Mouse (Mus musculus) hindbrain, embryonic 16.5 days (tissue): ENCODE results near the gene Hmgb1. TPM values are rescaled to one million over a fixed set of nuclear protein-coding genes. Genes with fewer than 3 reads are reported as not detected.

Experiments
- ATAC-seq: fragments of 200-750 bp; cut with Nextera tagmentation; 2 replicates; pipeline ENCODE4 v1.8.0; 2017; ENCODE audit warnings: moderate TSS enrichment, moderate library complexity
- H3K27ac ChIP-seq: fragments of 300-500 bp; sonication (generic); 2 replicates; pipeline ENCODE4 v1.5.1; 2014; ENCODE audit warnings: low read depth, mild to moderate bottlenecking, control low read depth, low read length, moderate library complexity
- H3K27me3 ChIP-seq: fragments of 300-500 bp; sonication (generic); replicated peaks from 2 replicates; pipeline ENCODE4 v1.6.1; 2014; ENCODE audit warnings: low read length; ENCODE audit not compliant: control insufficient read depth, insufficient read depth
- H3K36me3 ChIP-seq: fragments of 300-500 bp; sonication (generic); 2 replicates; pipeline ENCODE4 v1.6.1; 2014; ENCODE audit warnings: mild to moderate bottlenecking, low read length, moderate library complexity, mixed read lengths; ENCODE audit not compliant: control insufficient read depth, insufficient read depth
- H3K4me1 ChIP-seq: fragments of 300-500 bp; sonication (generic); 2 replicates; pipeline ENCODE4 v1.6.1; 2014; ENCODE audit warnings: low read depth, low read length; ENCODE audit not compliant: control insufficient read depth, insufficient read depth
- H3K4me2 ChIP-seq: fragments of 300-500 bp; sonication (generic); 2 replicates; pipeline ENCODE4 v1.6.1; 2014; ENCODE audit warnings: mild to moderate bottlenecking, low read length, control low read depth, moderate library complexity
- H3K4me3 ChIP-seq: fragments of 300-500 bp; sonication (generic); 2 replicates; pipeline ENCODE4 v1.5.1; 2014; ENCODE audit warnings: mild to moderate bottlenecking, low read length, control low read depth, moderate library complexity
- H3K9ac ChIP-seq: fragments of 300-500 bp; sonication (generic); 2 replicates; pipeline ENCODE4 v1.6.1; 2014; ENCODE audit warnings: low read depth, mild to moderate bottlenecking, control low read depth, low read length, moderate library complexity
- H3K9me3 ChIP-seq: fragments of 300-500 bp; sonication (generic); 2 replicates; pipeline ENCODE4 v1.6.1; 2014; ENCODE audit warnings: mild to moderate bottlenecking, low read length, moderate library complexity; ENCODE audit not compliant: control insufficient read depth
- WGBS: fragments of 180-500 bp; shearing (Covaris S2); extraction: QIAGEN DNeasy Blood & Tissue Kit; methylation state at CpG from one replicate; pipeline ENCODE4 v1.1.7; 2014; 5-methylcytosine and 5-hydroxymethylcytosine counted together
- polyA plus RNA-seq: library from polyadenylated mRNA; unstranded; fragments of >200 nt; fragmentation: Nextera tagmentation; extraction: Ambion mirVana; gene quantifications from 2 replicates; pipeline ENCODE4 v1.2.1, GENCODE M21; 2015

Gene Hmgb1
- polyA plus RNA-seq, 1 experiment from 2014 or later: 634 TPM

DNA sequence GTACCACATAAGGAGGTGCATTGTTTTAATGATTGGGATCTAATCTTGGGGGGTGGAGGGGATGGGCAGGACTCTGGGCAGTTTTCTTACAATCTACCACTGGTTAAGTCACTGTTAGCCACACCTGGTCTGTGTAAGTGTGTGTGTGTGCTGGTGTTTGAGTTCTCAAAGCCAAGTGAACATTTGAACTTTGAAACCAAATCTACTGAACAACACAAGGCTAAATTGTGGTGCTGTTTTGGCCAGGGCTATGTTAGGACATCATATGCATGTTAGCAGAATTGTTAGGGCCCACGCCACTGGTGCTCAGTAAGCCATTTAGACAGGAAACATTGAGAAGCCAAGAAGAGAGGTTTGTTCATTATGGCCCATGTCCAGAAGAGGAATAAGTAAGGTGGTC is 14.5 kb upstream of the Hmgb1 start:
- 93% methylated on average over 1 of the region's 1 CpGs for WGBS
- peaks cover 36% of the 10 kb centered on the region for H3K36me3 ChIP-seq
- peaks cover 14% of the 10 kb centered on the region for H3K4me1 ChIP-seq
- no peaks in the 10 kb centered on the region for H3K27me3 ChIP-seq
- no peaks in the 10 kb centered on the region for H3K9me3 ChIP-seq
- no peak for ATAC-seq
- H3K4me2 ChIP-seq: no peak overlapping the region
- H3K27ac ChIP-seq: no peak overlapping the region
- no peak overlapping the region for H3K4me3 ChIP-seq
- no peak overlapping the region for H3K9ac ChIP-seq

DNA sequence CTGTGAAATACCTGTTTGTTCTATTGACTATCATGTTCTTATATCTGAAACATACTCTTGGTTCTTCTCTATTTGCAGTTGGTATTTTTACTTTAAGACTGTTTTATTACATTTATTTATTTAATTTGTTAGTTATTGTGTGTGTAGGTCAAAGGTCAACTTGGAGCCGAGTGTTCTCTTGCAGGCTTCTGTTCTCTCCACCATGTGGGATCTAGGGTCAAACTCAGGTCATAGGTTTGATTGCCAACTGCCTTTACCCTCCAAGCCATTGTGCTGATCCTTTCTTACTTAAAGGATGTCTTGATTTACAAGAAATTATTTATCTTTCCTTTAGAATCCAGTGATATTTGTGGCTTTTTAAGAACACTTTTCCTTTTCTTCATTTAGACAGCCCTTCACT is 12.3 kb upstream of the Hmgb1 start:
- Histone ChIP-seq H3K4me2 (no peak overlapping the region), H3K9me3 (no peaks in the 10 kb centered on the region), H3K4me1 (peaks cover 14% of the 10 kb centered on the region), H3K4me3 (no peak overlapping the region), H3K27ac (no peak overlapping the region), H3K36me3 (peaks cover 26% of the 10 kb centered on the region), H3K9ac (no peak overlapping the region), H3K27me3 (no peaks in the 10 kb centered on the region)
- WGBS: 0% methylated on average over 1 of the region's 1 CpGs
- no peak for ATAC-seq

DNA sequence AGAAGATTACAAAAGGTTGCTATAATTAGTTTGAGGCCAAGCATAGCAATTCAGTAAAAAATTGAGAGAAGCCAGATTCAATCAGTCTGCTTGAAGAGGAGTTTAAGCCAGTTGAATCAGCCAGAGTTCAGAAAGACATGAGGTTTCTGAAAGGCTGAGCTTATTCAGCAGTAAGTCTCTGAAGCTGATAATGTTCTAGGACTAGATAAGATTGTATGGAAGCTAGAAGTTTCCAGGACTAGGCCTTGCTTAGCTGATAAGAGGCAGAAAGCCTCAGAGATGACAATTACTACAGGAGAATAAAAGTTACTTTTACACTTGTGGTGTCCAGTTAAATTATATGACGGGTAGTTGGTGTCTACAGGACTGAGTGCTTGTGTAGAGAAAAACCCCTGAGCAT is 5.9 kb upstream of the Hmgb1 start:
- peaks cover 37% of the 10 kb centered on the region for H3K36me3 ChIP-seq

DNA sequence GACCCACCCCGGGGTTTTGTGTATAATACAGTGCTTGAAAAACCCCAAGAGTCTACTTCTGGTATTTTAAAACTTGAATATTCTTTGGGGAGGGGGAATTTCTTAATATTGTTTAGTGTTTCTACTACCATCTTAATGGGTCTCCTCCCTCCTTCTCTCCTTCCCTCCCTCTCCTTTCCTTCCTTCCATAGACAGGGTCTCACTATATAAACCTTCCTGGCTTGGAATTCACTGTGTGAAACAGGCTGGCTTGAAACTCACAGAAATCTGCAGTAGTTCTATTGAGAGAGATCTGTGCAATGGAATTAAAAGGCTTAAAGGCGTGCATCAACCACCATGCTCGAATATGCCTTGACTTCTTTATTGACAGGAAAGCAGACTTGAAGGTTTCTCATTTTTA is 1.5 kb upstream of the Hmgb1 start:
- no peaks in the 10 kb centered on the region for H3K27me3 ChIP-seq
- peaks cover 15% of the 10 kb centered on the region for H3K36me3 ChIP-seq
- 83% methylated on average over 3 of the region's 3 CpGs for WGBS
- H3K27ac ChIP-seq: no peak overlapping the region
- H3K4me3 ChIP-seq: peak overlapping the region; percentile 73
- H3K4me2 ChIP-seq: peak overlapping the region; percentile 69
- ATAC-seq: no peak
- no peaks in the 10 kb centered on the region for H3K9me3 ChIP-seq
- H3K9ac ChIP-seq: no peak overlapping the region
- H3K4me1 ChIP-seq: peaks cover 17% of the 10 kb centered on the region

More for the DNA sequence above, 5.9 kb upstream of the Hmgb1 start:
- ATAC-seq: no peak
- 96% methylated on average over 1 of the region's 1 CpGs for WGBS
- Histone ChIP-seq H3K4me1 (peaks cover 16% of the 10 kb centered on the region), H3K4me3 (no peak overlapping the region), H3K27ac (no peak overlapping the region), H3K4me2 (no peak overlapping the region), H3K27me3 (no peaks in the 10 kb centered on the region), H3K9ac (no peak overlapping the region), H3K9me3 (no peaks in the 10 kb centered on the region)

DNA sequence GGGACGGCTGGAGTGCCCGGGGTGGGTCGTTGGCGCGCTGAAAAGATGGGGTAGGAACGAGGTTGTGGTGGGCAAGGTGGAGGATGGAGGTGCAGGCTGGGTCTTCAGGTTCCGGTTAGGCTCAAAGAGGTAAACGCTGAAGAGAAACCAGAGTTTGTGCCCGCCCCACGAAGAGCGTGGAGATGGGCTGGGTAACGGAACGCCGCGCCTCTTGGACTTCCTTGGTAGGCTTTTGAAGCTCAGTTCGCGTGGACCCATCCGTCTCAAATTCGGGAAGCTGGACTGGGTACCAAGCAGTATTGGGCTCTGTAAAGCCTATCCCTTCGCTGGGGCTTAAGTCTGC is 526 bp upstream of the Hmgb1 start:
- Histone ChIP-seq H3K27ac (peak overlapping the region; percentile 90), H3K4me1 (peaks cover 17% of the 10 kb centered on the region), H3K27me3 (no peaks in the 10 kb centered on the region), H3K9me3 (no peaks in the 10 kb centered on the region), H3K4me3 (peak overlapping the region; percentile 73), H3K4me2 (peak overlapping the region; percentile 69), H3K36me3 (peaks cover 7% of the 10 kb centered on the region), H3K9ac (peak overlapping the region; percentile 80)
- under 1% methylated on average over 20 of the region's 20 CpGs for WGBS
- ATAC-seq: no peak

DNA sequence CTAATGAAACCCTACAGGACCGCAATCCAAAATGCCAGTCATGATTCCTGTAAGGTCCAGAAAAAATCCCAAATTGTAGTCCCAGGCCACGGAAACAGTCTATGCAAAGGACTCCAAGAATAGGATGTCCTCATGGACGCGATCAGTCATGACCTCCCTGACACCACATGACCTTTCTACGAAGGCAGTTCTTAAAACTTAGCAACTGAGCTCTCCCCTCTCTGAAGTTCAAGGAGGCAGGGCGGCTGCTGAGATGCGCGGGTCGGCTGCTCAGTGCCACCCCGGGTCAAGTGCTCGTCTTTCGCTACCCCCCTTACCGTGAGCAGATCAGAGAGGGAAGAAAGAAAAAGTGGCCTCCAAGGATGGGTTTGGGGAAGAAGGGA is 577 bp downstream of the Hmgb1 start:
- Histone ChIP-seq H3K4me1 (peaks cover 17% of the 10 kb centered on the region), H3K9ac (peak overlapping the region; percentile 76), H3K27ac (peak overlapping the region; percentile 96), H3K9me3 (no peaks in the 10 kb centered on the region), H3K27me3 (no peaks in the 10 kb centered on the region), H3K4me3 (peak overlapping the region; percentile 73), H3K4me2 (peak overlapping the region; percentile 55), H3K36me3 (no peaks in the 10 kb centered on the region)
- ATAC-seq: peak; percentile 60
- WGBS: under 1% methylated on average over 13 of the region's 13 CpGs

DNA sequence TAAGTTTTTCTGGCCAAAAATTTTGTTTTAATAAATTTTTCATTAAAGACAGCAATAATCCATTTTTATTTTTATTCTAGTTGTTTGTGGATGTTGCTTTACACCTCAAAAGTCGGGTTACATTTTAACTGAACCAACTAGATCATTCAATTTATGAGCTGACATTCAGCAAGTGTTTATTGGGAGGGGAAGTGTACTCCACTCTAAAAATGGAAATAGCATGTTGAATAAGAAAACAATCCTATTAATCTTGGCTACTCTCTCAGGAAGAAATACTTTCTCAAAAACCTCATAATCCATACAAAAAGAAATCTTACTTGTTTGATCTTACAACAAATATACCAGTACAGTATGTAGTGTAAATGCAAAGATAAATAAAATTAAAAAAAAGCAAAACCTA is 1.2 kb downstream of the Hmgb1 start:
- H3K27me3 ChIP-seq: no peaks in the 10 kb centered on the region
- H3K4me3 ChIP-seq: peak overlapping the region; percentile 73
- ATAC-seq: no peak
- peak overlapping the region; percentile 55 for H3K4me2 ChIP-seq
- H3K36me3 ChIP-seq: no peaks in the 10 kb centered on the region
- no peaks in the 10 kb centered on the region for H3K9me3 ChIP-seq
- H3K27ac ChIP-seq: peak overlapping the region; percentile 96; the same call in 1 of the 2 replicates
- 46% methylated on average over 1 of the region's 1 CpGs for WGBS
- H3K9ac ChIP-seq: no peak overlapping the region
- peaks cover 17% of the 10 kb centered on the region for H3K4me1 ChIP-seq

DNA sequence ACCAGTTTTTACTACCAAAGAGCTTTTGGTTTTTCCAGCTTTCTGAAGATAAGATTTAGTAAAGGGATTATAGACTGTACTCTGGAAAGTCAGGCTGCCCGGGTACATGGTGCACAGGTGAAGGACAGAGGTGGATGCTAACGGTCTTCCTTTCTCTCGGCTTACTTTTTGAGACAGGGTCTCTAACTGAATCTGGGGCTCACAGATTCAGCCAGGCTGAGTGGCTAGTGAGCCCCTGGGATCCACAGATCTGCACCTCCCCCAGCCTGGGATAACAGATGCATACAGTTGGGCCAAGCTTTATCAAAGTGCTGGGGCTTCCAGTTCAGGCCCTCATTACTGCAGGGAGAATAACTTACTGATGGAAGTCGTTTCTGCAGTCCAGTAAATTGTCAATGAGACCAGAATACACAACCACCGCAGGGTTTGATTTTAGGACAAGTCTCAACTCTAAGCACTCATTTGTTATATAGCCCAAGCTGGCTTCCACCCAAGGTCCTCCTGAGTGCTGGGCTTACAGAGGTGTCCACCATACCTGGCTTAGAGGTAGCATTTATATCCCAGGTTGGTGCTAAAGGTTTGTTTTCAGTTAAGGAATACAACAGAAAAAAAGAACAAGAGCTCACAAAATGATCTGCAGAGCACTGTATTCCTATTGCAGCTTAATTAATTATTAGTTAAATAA is 2.0 kb downstream of the Hmgb1 start:
- ATAC-seq: no peak
- Histone ChIP-seq H3K4me1 (peaks cover 17% of the 10 kb centered on the region), H3K27ac (no peak overlapping the region), H3K27me3 (no peaks in the 10 kb centered on the region), H3K4me3 (no peak overlapping the region), H3K36me3 (no peaks in the 10 kb centered on the region), H3K9ac (no peak overlapping the region), H3K4me2 (no peak overlapping the region), H3K9me3 (no peaks in the 10 kb centered on the region)
- WGBS: 87% methylated on average over 5 of the region's 5 CpGs

DNA sequence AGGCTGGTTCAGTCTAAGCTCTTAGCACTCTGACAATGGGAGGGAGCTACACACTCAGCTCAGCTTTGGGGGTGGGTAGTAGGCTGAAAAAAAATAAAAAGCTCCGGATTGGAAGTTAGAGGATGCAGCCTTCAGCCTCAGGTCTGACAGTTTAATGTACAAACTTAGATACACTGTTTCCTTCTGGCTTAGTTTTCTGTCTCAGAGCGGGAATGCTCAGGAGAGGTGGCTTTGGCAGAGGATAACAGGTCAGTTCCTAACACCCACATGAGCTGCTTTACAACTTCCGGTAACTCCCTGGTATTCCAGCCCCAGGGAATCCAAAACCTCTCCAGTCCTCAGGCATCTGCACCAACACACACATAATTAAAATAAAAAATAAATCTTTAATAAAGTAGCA is 4.5 kb downstream of the Hmgb1 start:
- no peaks in the 10 kb centered on the region for H3K27me3 ChIP-seq
- no peak overlapping the region for H3K27ac ChIP-seq
- ATAC-seq: no peak
- no peak overlapping the region for H3K4me3 ChIP-seq
- no peaks in the 10 kb centered on the region for H3K9me3 ChIP-seq
- H3K36me3 ChIP-seq: no peaks in the 10 kb centered on the region
- H3K4me1 ChIP-seq: peaks cover 2% of the 10 kb centered on the region; the same call in 1 of the 2 replicates
- H3K9ac ChIP-seq: no peak overlapping the region
- 84% methylated on average over 3 of the region's 3 CpGs for WGBS
- no peak overlapping the region for H3K4me2 ChIP-seq
